Mouse (Mus musculus): ENCODE measurements around the gene Selenos. TPM values are rescaled to one million over a fixed set of nuclear protein-coding genes. Genes with fewer than 3 reads are reported as not detected.

The Selenos gene
- polyA plus RNA-seq, 1 experiment = 163 TPM

DNA sequence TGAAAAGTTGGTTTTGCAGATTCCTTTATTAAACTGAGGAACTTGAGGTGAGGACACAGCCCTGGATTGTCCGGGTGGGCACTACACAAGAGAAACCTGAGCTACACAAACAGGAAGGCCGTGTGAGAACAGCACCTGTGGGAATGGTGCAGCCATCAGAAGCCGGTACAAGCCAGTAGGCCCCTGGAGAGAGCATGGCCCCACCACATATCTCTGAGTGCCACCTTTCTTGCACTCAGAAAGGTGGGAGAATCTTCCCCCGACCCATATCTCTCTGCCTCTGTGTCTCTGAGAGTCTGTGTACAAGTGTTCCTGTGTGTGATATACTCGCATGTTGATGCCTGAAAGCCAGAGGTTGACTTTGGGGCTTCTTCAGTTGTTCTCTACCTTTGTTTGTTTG, 59.4 kb downstream of the Selenos start:
- TF ChIP-seq POLR2A (IDR thresholded peaks at IDR 0.05; ENCODE audit: control insufficient read depth, low read depth, low read length) (no peak), CTCF (IDR thresholded peaks at IDR 0.05; ENCODE audit: control insufficient read depth, insufficient read depth, insufficient replicate concordance, low read depth, low read length) (no peak)
- Histone ChIP-seq H3K4me3 (ENCODE audit: control insufficient read depth, low read depth, low read length) (no peak overlapping the region), H3K4me1 (ENCODE audit: control insufficient read depth, insufficient read depth, low read length) (no peaks in the 10 kb centered on the region), H3K36me3 (ENCODE audit: control insufficient read depth, insufficient read depth, low read length) (no peaks in the 10 kb centered on the region), H3K27me3 (ENCODE audit: control insufficient read depth, insufficient read depth, low read length) (no peaks in the 10 kb centered on the region), H3K27ac (ENCODE audit: control insufficient read depth, insufficient read depth, low read depth, low read length) (no peak overlapping the region)

Other genes with a start within 250 kb of the Selenos start
- 4.6 TPM in 2 replicates for gene Pcsk6, start 217.9 kb upstream of the Selenos start, polyA plus RNA-seq (2012; rRNA removed)
- gene Gm45213, start 36.0 kb upstream of the Selenos start, polyA plus RNA-seq (2012; rRNA removed) = not detected in 2 replicates
- 47.2 and 48.6 TPM in 2 replicates for gene Snrpa1, start 20.6 kb upstream of the Selenos start, polyA plus RNA-seq (2012; rRNA removed)
- 1.5 and 1.8 TPM in 2 replicates for gene Chsy1, start 29.9 kb downstream of the Selenos start, polyA plus RNA-seq (2012; rRNA removed)